Comparison of ENCODE assay signal across 8 mouse cellular contexts in the genomic region with DNA sequence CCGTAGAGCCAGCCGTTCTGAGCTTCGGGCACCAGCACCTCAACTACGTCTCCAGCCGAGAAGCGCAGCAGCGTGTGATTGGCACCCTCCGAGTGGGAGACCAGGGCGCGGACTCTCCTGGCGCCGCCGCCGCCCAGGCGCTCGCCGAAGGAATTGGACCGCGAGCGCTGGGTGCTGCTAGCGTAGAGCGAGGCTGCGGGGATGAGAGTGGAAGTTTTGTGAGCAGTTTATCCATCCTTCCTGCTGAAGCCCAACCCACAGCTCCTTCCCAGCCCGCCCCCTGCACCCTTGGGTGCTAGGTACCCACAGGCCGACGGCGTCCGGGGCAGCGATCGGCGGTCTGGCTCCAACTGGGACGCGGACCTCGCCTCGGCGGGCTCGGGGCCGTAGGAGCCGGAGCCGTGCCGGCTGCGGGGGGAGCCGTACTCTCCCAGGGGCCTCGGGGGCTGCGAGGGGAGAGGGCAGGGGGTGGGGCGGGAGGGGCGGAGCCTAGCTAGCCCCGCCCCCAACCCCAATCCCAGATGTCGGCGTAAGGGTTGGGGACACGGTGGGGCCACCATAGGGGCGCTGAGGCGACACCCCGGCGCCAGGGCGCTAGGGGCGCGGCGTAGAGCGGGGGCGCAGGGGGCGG. TPM values are rescaled to one million over a fixed set of nuclear protein-coding genes. Genes with fewer than 3 reads are reported as not detected.
DNase-seq lines count a peak whose midpoint lies in the region; ATAC-seq and TF ChIP-seq lines count a peak whose summit lies in the region.

No protein-coding gene starts in this region.

- peaks cover 20% of the 10 kb centered on the region for H3K27me3 ChIP-seq in forebrain, embryonic 16.5 days (replicated peaks; ENCODE audit: control insufficient read depth, insufficient read depth, low read length)
- peaks cover 17% of the 10 kb centered on the region for H3K27me3 ChIP-seq in kidney, embryonic 14.5 days (ENCODE audit: control insufficient read depth, insufficient read depth, low read length)
- peaks cover 24% of the 10 kb centered on the region for H3K27me3 ChIP-seq in stomach, embryonic 15.5 days (replicated peaks)

- DNase-seq in layer of hippocampus, postnatal 36 days: peak; percentile 30 to 35
- no peak for DNase-seq in layer of hippocampus, postnatal 25 days (ENCODE audit: extremely low spot score in 1 of 2, low spot score in 1 of 2)
- DNase-seq in lung, postnatal 4 days: peak; percentile 48 to 53
- DNase-seq in ovary, postnatal 10 days (ENCODE audit: low spot score): no peak

- ATAC-seq in forebrain, embryonic 16.5 days: peak; percentile 82
- ATAC-seq in kidney, embryonic 14.5 days (ENCODE audit: low FRiP score, low TSS enrichment): peak; percentile 77
- peak; percentile 28; the same call in 1 of the 2 replicates for ATAC-seq in stomach, embryonic 15.5 days (ENCODE audit: insufficient read depth, low FRiP score, low read depth)

- H3K4me1 ChIP-seq in bone marrow macrophage, adult 2 months (ENCODE audit: control insufficient read depth, insufficient read depth, low read length): no peaks in the 10 kb centered on the region
- H3K4me1 ChIP-seq in forebrain, embryonic 16.5 days (replicated peaks; ENCODE audit: control insufficient read depth, insufficient read depth, low read length): peaks cover 17% of the 10 kb centered on the region
- peaks cover 6% of the 10 kb centered on the region for H3K4me1 ChIP-seq in kidney, embryonic 14.5 days (ENCODE audit: control insufficient read depth, insufficient read depth, low read length)
- peaks cover 17% of the 10 kb centered on the region for H3K4me1 ChIP-seq in stomach, embryonic 15.5 days

- no peak for TF ChIP-seq POLR2A in bone marrow macrophage, adult 2 months (IDR thresholded peaks at IDR 0.05; ENCODE audit: borderline replicate concordance, low read depth, low read length)

- no peak overlapping the region for H3K27ac ChIP-seq in bone marrow macrophage, adult 2 months (ENCODE audit: insufficient read depth, low read depth, low read length)
- H3K27ac ChIP-seq in forebrain, embryonic 16.5 days (ENCODE audit: low read length): no peak overlapping the region
- H3K27ac ChIP-seq in kidney, embryonic 14.5 days (ENCODE audit: low read depth, low read length): no peak overlapping the region
- H3K27ac ChIP-seq in stomach, embryonic 15.5 days: no peak overlapping the region

- no peak for TF ChIP-seq CTCF in bone marrow macrophage, adult 2 months (IDR thresholded peaks at IDR 0.05; ENCODE audit: low read depth, low read length)

- peak overlapping the region; percentile 71 for H3K9ac ChIP-seq in forebrain, embryonic 16.5 days (replicated peaks; ENCODE audit: low read depth, low read length)
- peak overlapping the region; percentile 49 for H3K9ac ChIP-seq in kidney, embryonic 14.5 days (ENCODE audit: low read depth, low read length)
- H3K9ac ChIP-seq in stomach, embryonic 15.5 days: peak overlapping the region; percentile 38

- H3K4me2 ChIP-seq in forebrain, embryonic 16.5 days (ENCODE audit: low read length): peak overlapping the region; percentile 97
- peak overlapping the region; percentile 87 for H3K4me2 ChIP-seq in kidney, embryonic 14.5 days (replicated peaks; ENCODE audit: low read depth, low read length)
- peak overlapping the region; percentile 100 for H3K4me2 ChIP-seq in stomach, embryonic 15.5 days

- H3K4me3 ChIP-seq in bone marrow macrophage, adult 2 months (ENCODE audit: insufficient read depth, low read length): peak overlapping the region; percentile 53
- H3K4me3 ChIP-seq in forebrain, embryonic 16.5 days (replicated peaks; ENCODE audit: low read length): peak overlapping the region; percentile 57
- peak overlapping the region; percentile 46 for H3K4me3 ChIP-seq in kidney, embryonic 14.5 days (ENCODE audit: low read length)
- H3K4me3 ChIP-seq in stomach, embryonic 15.5 days (replicated peaks): peak overlapping the region; percentile 61

- H3K36me3 ChIP-seq in forebrain, embryonic 16.5 days (ENCODE audit: control insufficient read depth, insufficient read depth): no peaks in the 10 kb centered on the region
- no peaks in the 10 kb centered on the region for H3K36me3 ChIP-seq in kidney, embryonic 14.5 days (ENCODE audit: control insufficient read depth, insufficient read depth, low read length)
- H3K36me3 ChIP-seq in stomach, embryonic 15.5 days: no peaks in the 10 kb centered on the region

- WGBS in forebrain, embryonic 16.5 days: 1% methylated on average over 55 of the region's 62 CpGs
- WGBS in kidney, embryonic 14.5 days: under 1% methylated on average over 59 of the region's 62 CpGs
- WGBS in stomach, embryonic 15.5 days: 1% methylated on average over 52 of the region's 62 CpGs

- no peaks in the 10 kb centered on the region for H3K9me3 ChIP-seq in forebrain, embryonic 16.5 days (ENCODE audit: control insufficient read depth, low read length)
- no peaks in the 10 kb centered on the region for H3K9me3 ChIP-seq in kidney, embryonic 14.5 days (ENCODE audit: control insufficient read depth, low read length)
- H3K9me3 ChIP-seq in stomach, embryonic 15.5 days: no peaks in the 10 kb centered on the region

RNA-seq across cellular contexts. Expression of gene Slc16a8, which starts 6.6 kb away (rescaled TPM):
- total RNA-seq in layer of hippocampus, postnatal 36 days (2021): under 1 TPM in 1 of 2 experiments, not detected in 1; 0.30 TPM
- not detected for total RNA-seq in layer of hippocampus, postnatal 25 days (2021)
- not detected in 2 replicates for polyA plus RNA-seq in bone marrow macrophage, adult 2 months (2012; ENCODE audit: insufficient read depth, insufficient read length, missing spikeins)
- 0.41 and 0.62 TPM in 2 replicates for polyA plus RNA-seq in forebrain, embryonic 16.5 days (2015; fragmentation: Nextera tagmentation; extraction: Ambion mirVana)
- 0.39 and 0.50 TPM in 2 replicates for polyA plus RNA-seq in kidney, embryonic 14.5 days (2014; fragmentation: Nextera tagmentation; extraction: Ambion mirVana)
- 0.22 and 0.28 TPM in 2 replicates for polyA plus RNA-seq in stomach, embryonic 15.5 days (2015; fragmentation: Nextera tagmentation; extraction: Ambion mirVana)

RNA-seq across cellular contexts. Expression of gene Baiap2l2, which starts 24.1 kb away (rescaled TPM):
- 1 to 10 TPM; 1.8 to 2.6 TPM for total RNA-seq in layer of hippocampus, postnatal 36 days (2021)
- 1 to 10 TPM; 3.3 to 4.2 TPM for total RNA-seq in layer of hippocampus, postnatal 25 days (2021)
- polyA plus RNA-seq in bone marrow macrophage, adult 2 months (2012; ENCODE audit: insufficient read depth, insufficient read length, missing spikeins): not detected in 2 replicates
- polyA plus RNA-seq in forebrain, embryonic 16.5 days (2015; fragmentation: Nextera tagmentation; extraction: Ambion mirVana): 2.0 and 3.0 TPM in 2 replicates
- 6.1 and 10.3 TPM in 2 replicates for polyA plus RNA-seq in kidney, embryonic 14.5 days (2014; fragmentation: Nextera tagmentation; extraction: Ambion mirVana)
- 8.4 and 9.1 TPM in 2 replicates for polyA plus RNA-seq in stomach, embryonic 15.5 days (2015; fragmentation: Nextera tagmentation; extraction: Ambion mirVana)

RNA-seq across cellular contexts. Expression of gene Gm49486, which starts 32.0 kb away (rescaled TPM):
- under 1 TPM; 0.50 to 0.99 TPM for total RNA-seq in layer of hippocampus, postnatal 36 days (2021)
- under 1 TPM; 0.94 to 0.98 TPM for total RNA-seq in layer of hippocampus, postnatal 25 days (2021)
- not detected in 2 replicates for polyA plus RNA-seq in bone marrow macrophage, adult 2 months (2012; ENCODE audit: insufficient read depth, insufficient read length, missing spikeins)
- 0.82 and 0.94 TPM in 2 replicates for polyA plus RNA-seq in forebrain, embryonic 16.5 days (2015; fragmentation: Nextera tagmentation; extraction: Ambion mirVana)
- 0.21 and 0.61 TPM in 2 replicates for polyA plus RNA-seq in kidney, embryonic 14.5 days (2014; fragmentation: Nextera tagmentation; extraction: Ambion mirVana)
- 0.61 and 0.65 TPM in 2 replicates for polyA plus RNA-seq in stomach, embryonic 15.5 days (2015; fragmentation: Nextera tagmentation; extraction: Ambion mirVana)

RNA-seq across cellular contexts. Expression of gene Pick1, which starts 32.2 kb away (rescaled TPM):
- total RNA-seq in layer of hippocampus, postnatal 36 days (2021): 10 to 100 TPM; 43.9 to 48.3 TPM
- 10 to 100 TPM; 42.0 to 50.6 TPM for total RNA-seq in layer of hippocampus, postnatal 25 days (2021)
- polyA plus RNA-seq in bone marrow macrophage, adult 2 months (2012; ENCODE audit: insufficient read depth, insufficient read length, missing spikeins): 11.4 and 13.0 TPM in 2 replicates
- 76.3 and 102 TPM in 2 replicates for polyA plus RNA-seq in forebrain, embryonic 16.5 days (2015; fragmentation: Nextera tagmentation; extraction: Ambion mirVana)
- polyA plus RNA-seq in kidney, embryonic 14.5 days (2014; fragmentation: Nextera tagmentation; extraction: Ambion mirVana): 25.8 and 31.4 TPM in 2 replicates
- 47.6 and 51.4 TPM in 2 replicates for polyA plus RNA-seq in stomach, embryonic 15.5 days (2015; fragmentation: Nextera tagmentation; extraction: Ambion mirVana)

Comparison
In these comparisons a context has a peak if more than half of its experiments do, and no peak if none do; other contexts are left out.
1. DNase-seq: peak in layer of hippocampus, postnatal 36 days (2 of 2) and lung, postnatal 4 days (2 of 2); none in layer of hippocampus, postnatal 25 days (0 of 2) and ovary, postnatal 10 days (single experiment).
2. ATAC-seq: peak in every context shown above with its lines; median percentile 82 in forebrain, embryonic 16.5 days; 77 in kidney, embryonic 14.5 days; 28 in stomach, embryonic 15.5 days.
3. Peak in every context shown above with its lines, with median percentiles within 50 percentile points of each other: H3K4me3 ChIP-seq, H3K4me2 ChIP-seq and H3K9ac ChIP-seq.